Mouse (Mus musculus): Measurements from ENCODE around the gene Olfr62.

DNA sequence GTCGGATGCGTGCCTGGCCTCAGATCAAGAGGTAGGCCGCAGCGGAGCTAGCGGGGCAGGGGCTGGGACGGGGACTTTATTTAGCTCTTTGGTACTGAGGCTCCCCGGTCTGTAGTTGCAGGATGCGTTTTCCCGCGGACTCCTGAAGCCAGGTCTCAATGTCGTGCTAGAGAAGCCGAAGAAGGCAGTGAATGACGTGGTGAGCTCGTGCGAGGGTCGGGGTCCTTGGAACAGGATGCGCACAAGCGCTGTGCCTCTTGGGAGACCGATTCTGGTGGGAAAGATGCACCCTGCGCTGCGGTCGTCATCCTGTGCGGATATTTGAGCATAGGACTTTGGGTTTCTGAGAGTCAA, 37.8 kb upstream of the Olfr62 start:
- TF ChIP-seq CTCF (IDR thresholded peaks at IDR 0.05; ENCODE audit: control insufficient read depth, insufficient read depth, insufficient read length): no peak
- TF ChIP-seq FOSL1 (IDR thresholded peaks at IDR 0.05; ENCODE audit: insufficient read depth, low read length, poor library complexity, severe bottlenecking): no peak
- TF ChIP-seq MAX (IDR thresholded peaks at IDR 0.05): no peak
- no peak for TF ChIP-seq MYOG (IDR thresholded peaks at IDR 0.05; ENCODE audit: control insufficient read depth, extremely low read depth, insufficient read length)
- TF ChIP-seq CEBPB (IDR thresholded peaks at IDR 0.05; ENCODE audit: low read depth): no peak
